Mouse (Mus musculus) left cerebral cortex, adult 9 months (tissue): ENCODE measurements around the gene Gm9602.
"Not testable (repeated sequence)": the region's sequence is repeated elsewhere in the genome, so short reads cannot be mapped to it uniquely, and the experiment has no call there.

Experiments
- DNase-seq, 2 experiments: peaks; one replicate each; pipeline ENCODE4 v3.0.0; 2022; ENCODE audit warnings: low spot score in 2 of 2

Gm9602 gene

DNA sequence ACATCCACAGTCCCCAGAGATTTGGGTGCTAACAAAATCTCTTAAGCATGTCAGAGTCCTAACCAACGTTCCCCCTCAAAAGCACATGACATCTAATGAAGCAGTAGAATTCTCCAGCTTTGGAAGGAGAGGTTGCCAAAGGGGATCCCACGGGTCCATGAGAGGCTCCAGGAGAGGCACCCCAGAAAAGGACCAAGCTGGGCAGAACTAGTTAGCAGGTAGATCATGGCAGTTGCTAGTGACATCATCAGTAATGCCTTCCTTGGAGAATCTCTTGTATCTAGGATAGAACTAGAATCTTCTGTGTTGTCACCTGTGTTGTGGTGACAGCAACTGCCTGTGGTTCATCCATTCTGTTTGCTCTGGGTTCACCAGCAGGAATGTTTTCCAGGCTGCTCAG is at the start of gene Gm9602:
Gene Gm9602, plus strand, starts transcription at position 301 of the 400 bp plus-strand sequence.
- DNase-seq: not testable (repeated sequence)

DNA sequence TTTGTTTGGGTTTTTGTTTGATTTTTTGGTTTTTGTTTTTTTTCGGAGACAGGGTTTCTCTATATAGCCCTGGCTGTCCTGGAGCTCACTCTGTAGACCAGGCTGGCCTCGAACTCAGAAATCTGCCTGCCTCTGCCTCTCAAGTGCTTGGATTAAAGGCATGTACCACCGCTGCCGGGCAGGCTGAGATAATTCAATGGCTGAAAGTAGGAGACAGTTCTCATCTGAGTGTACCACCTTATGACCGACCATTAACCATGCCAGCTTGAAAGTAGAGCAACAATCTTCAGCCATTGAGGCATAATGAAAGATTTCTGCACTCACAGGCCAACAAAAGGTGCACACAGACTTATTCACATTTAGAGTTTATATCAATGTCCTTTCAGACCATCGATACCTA is 30.3 kb downstream of the Gm9602 start:
- DNase-seq: not testable (repeated sequence)

DNA sequence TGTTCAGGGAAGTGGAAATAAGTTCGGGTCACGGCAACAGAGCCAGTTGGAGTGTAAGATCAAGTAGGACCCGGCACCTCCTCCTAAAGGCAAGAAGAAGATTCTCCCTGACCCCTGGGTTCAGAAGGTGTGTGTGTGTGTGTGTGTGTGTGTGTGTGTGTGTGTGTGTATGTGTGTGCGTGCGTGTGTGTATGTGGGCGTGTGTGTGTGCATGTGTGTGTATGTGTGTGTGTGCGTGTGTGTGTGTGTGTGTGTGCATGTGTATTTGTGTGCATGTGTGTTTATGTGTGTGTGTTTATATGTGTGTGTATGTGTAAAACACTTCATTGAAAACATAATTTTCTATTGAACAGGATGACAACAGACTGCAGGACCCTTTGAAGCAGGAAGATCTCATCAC is 45.8 kb downstream of the Gm9602 start:
- not testable (repeated sequence) for DNase-seq
